8 mouse cellular contexts compared by ENCODE assay signal in the genomic region with DNA sequence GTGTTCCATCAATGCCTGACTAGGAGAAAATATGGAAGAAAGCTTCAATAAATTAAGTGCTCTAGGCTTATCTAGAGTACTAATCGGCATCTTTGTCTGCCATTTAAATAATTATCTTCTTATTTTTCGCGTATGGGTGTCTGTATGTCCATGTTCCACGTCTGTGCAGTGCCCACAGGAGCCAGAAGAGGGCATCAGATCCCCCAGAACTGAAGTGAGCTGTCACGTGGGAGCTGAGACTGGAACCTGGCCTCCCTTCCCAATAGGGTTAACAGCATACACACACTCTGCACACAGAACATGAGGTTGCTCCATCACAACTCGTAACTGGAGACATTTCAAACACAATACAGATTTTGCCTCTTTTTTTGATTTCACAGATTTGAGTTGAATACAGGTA.
DNase-seq lines count a peak whose midpoint lies in the region; ATAC-seq and TF ChIP-seq lines count a peak whose summit lies in the region.

No protein-coding gene starts in this region.

- H3K4me3 ChIP-seq in thymus, adult 2 months (ENCODE audit: control insufficient read depth, insufficient read depth, low read length) = no peak overlapping the region

- H3K36me3 ChIP-seq in thymus, adult 2 months (ENCODE audit: control insufficient read depth, insufficient read depth, low read length) = no peaks in the 10 kb centered on the region

- no peaks in the 10 kb centered on the region for H3K4me1 ChIP-seq in thymus, adult 2 months (replicated peaks; ENCODE audit: control insufficient read depth, insufficient read depth, low read length)

- no peak for TF ChIP-seq POLR2A in thymus, adult 2 months (IDR thresholded peaks at IDR 0.05; ENCODE audit: control insufficient read depth, extremely low read depth, insufficient read depth, low read length, poor library complexity)

- TF ChIP-seq CTCF in thymus, adult 2 months (IDR thresholded peaks at IDR 0.05; ENCODE audit: borderline replicate concordance, control insufficient read depth, extremely low read depth, insufficient read depth, low read length, poor library complexity) = no peak

- no peak for ATAC-seq in frontal cortex, adult (ENCODE audit: low TSS enrichment)

- WGBS in thymus, adult 2 months = 68% methylated on average over 6 of the region's 6 CpGs

- H3K27ac ChIP-seq in thymus, adult 2 months (ENCODE audit: control insufficient read depth, insufficient read depth, low read length) = no peak overlapping the region

- peak; percentile 29 for DNase-seq in gastrocnemius, adult 18-20 months (ENCODE audit: low spot score)
- DNase-seq in gastrocnemius, adult 8-10 months (ENCODE audit: low spot score in 2 of 2) = no peak
- DNase-seq in thymus, adult 2 months = peak; percentile 18
- no peak for DNase-seq in thymus, adult 18-20 months
- DNase-seq in embryo, embryonic 9.5 days (ENCODE audit: extremely low spot score) = peak; percentile 34
- DNase-seq in layer of hippocampus, adult 9-10 months (ENCODE audit: low spot score) = peak; percentile 25
- DNase-seq in mesoderm, embryonic 11.5 days (ENCODE audit: low read depth, low spot score) = peak; percentile 32

- H3K27me3 ChIP-seq in thymus, adult 2 months (ENCODE audit: control insufficient read depth, insufficient read depth, low read length) = no peaks in the 10 kb centered on the region

Comparison
In these comparisons a context has a peak if more than half of its experiments do, and no peak if none do; other contexts are left out.
1. DNase-seq: peak in gastrocnemius, adult 18-20 months (single experiment), thymus, adult 2 months (single experiment), embryo, embryonic 9.5 days (single experiment), layer of hippocampus, adult 9-10 months (single experiment) and mesoderm, embryonic 11.5 days (single experiment); none in gastrocnemius, adult 8-10 months (0 of 2) and thymus, adult 18-20 months (0 of 2).